8 mouse cellular contexts compared by ENCODE assay signal in the genomic region with DNA sequence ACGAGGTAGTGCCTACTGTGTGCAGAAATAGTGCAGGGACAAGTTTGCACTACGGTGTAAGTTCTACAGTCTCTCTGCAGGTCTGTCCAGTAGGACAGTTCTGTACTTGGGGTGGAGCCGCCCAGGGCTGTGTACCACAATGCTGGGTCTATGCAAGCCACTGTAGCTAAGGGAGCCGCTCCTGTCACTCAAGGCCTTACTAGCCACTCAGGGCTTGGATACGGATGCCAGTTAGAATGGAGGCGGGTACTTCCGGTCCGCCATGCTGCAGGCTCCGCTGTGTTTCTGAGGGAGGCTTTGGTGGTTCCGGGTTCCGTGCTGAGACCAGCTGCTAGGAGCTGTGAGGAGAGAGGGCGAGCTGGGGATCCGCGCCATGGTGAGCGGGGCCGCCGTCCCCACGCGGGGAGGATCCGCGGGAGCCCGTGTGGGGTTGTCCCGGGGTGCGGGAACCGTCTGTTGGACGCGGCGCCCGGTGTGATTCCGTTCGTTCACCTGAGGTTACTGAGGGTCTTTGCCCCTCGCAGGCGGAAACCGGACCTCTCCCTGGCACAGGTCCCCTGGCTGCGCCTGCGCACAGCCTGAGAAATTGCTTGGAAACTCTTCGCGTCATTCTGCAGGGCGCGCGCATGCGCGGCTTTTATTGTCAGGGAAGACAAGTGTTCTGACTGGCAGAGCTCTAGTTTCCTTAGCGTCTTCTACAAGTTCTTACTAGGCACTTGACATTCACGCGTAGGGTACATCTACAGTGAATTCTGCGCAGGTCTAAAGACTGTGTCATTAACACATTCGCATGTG. TPM values are rescaled to one million over a fixed set of nuclear protein-coding genes. Genes with fewer than 3 reads are reported as not detected.
DNase-seq lines count a peak whose midpoint lies in the region; ATAC-seq lines count a peak whose summit lies in the region.
"Not testable (repeated sequence)": the region's sequence is repeated elsewhere in the genome, so short reads cannot be mapped to it uniquely, and the experiment has no call there.

No protein-coding gene starts in this region.

- peak; percentile 60 for DNase-seq in adrenal gland, adult 8-10 months
- DNase-seq in embryonic facial prominence, embryonic 10.5 days (ENCODE audit: low spot score): peak; percentile 85
- peak; percentile 16 for DNase-seq in gonadal fat pad, adult 2 months (ENCODE audit: low read depth)
- peak; percentile 61 to 75 for DNase-seq in left cerebral cortex, postnatal 14 days (ENCODE audit: low spot score in 2 of 2)
- DNase-seq in right cerebral cortex, postnatal 14 days: peak; percentile 63
- peak; percentile 40 to 63 for DNase-seq in urinary bladder, postnatal 36 days (ENCODE audit: low spot score in 2 of 2)

- WGBS in embryonic facial prominence, embryonic 10.5 days: 2% methylated on average over 14 of the region's 48 CpGs
- 2% methylated on average over 14 of the region's 48 CpGs for WGBS in intestine, embryonic 15.5 days

- not testable (repeated sequence) for H3K27me3 ChIP-seq in embryonic facial prominence, embryonic 10.5 days (replicated peaks; ENCODE audit: low read depth, poor library complexity, severe bottlenecking); intestine, embryonic 15.5 days (replicated peaks)

- peak; percentile 100 for ATAC-seq in intestine, embryonic 15.5 days
- ATAC-seq in megakaryocyte progenitor cell, adult 5-6 weeks (replicated peaks; ENCODE audit: poor library complexity): peak; percentile 99

- H3K4me1 ChIP-seq in embryonic facial prominence, embryonic 10.5 days; intestine, embryonic 15.5 days (replicated peaks): not testable (repeated sequence)

- intact Hi-C loops in left cerebral cortex, postnatal 14 days (cut with DNase I): not testable (repeated sequence)

- peaks cover 28% of the 10 kb centered on the region for H3K36me3 ChIP-seq in embryonic facial prominence, embryonic 10.5 days (replicated peaks)
- H3K36me3 ChIP-seq in intestine, embryonic 15.5 days: not testable (repeated sequence)

- peaks cover 16% of the 10 kb centered on the region for H3K9me3 ChIP-seq in embryonic facial prominence, embryonic 10.5 days
- not testable (repeated sequence) for H3K9me3 ChIP-seq in intestine, embryonic 15.5 days

- H3K4me2 ChIP-seq in intestine, embryonic 15.5 days (replicated peaks): peak overlapping the region; percentile 46

- not testable (repeated sequence) for H3K27ac ChIP-seq in embryonic facial prominence, embryonic 10.5 days (replicated peaks); intestine, embryonic 15.5 days

- H3K4me3 ChIP-seq in embryonic facial prominence, embryonic 10.5 days: peak overlapping the region; percentile 52
- H3K4me3 ChIP-seq in intestine, embryonic 15.5 days (replicated peaks): peak overlapping the region; percentile 30

- not testable (repeated sequence) for H3K9ac ChIP-seq in intestine, embryonic 15.5 days

RNA-seq across cellular contexts. Expression of gene Zfp873, which starts 51.0 kb away (rescaled TPM):
- 10 to 100 TPM in 2 of 4 experiments, 1 to 10 TPM in 2; 7.0 to 13.5 (median 10.1) TPM for total RNA-seq in adrenal gland, adult 8-10 months (2022)
- 17.2 and 18.6 TPM in 2 replicates for polyA plus RNA-seq in embryonic facial prominence, embryonic 10.5 days (2016; fragmentation: Nextera tagmentation; extraction: Ambion mirVana)
- 2.3 and 2.5 TPM in 2 replicates for polyA plus RNA-seq in gonadal fat pad, adult 2 months (2012; rRNA removed)
- 10.7 and 11.3 TPM in 2 replicates for polyA plus RNA-seq in intestine, embryonic 15.5 days (2015; fragmentation: Nextera tagmentation; extraction: Ambion mirVana)
- 1 to 10 TPM; 7.8 to 8.1 TPM for total RNA-seq in left cerebral cortex, postnatal 14 days (2021)
- 6.5 and 13.5 TPM in 2 replicates for total RNA-seq in megakaryocyte progenitor cell, adult 5-6 weeks (2015)
- total RNA-seq in megakaryocyte progenitor cell, adult 5-6 weeks (2017): 5.0 and 8.6 TPM in 2 replicates

Comparison
In these comparisons a context has a peak if more than half of its experiments do, and no peak if none do; other contexts are left out.
1. DNase-seq: peak in every context shown above with its lines; median percentile 85 in embryonic facial prominence, embryonic 10.5 days; 68 in left cerebral cortex, postnatal 14 days; 63 in right cerebral cortex, postnatal 14 days; 60 in adrenal gland, adult 8-10 months; 52 in urinary bladder, postnatal 36 days; 16 in gonadal fat pad, adult 2 months.